Mouse (Mus musculus) adrenal gland, postnatal 4 days (tissue): ENCODE data around the gene Gm20683. TPM values are rescaled to one million over a fixed set of nuclear protein-coding genes. Genes with fewer than 3 reads are reported as not detected.
"Not testable (repeated sequence)": the region's sequence is repeated elsewhere in the genome, so short reads cannot be mapped to it uniquely, and the experiment has no call there.

Experiments used
- DNase-seq, 2 experiments: peaks; one replicate each; pipeline ENCODE4 v3.0.0; 2021 to 2022; ENCODE audit warnings: low spot score in 2 of 2, mixed read lengths in 2 of 2
- total RNA-seq, 2 experiments: library from RNA; stranded (reverse); gene quantifications; 2 replicates each; pipeline ENCODE4 v1.2.3; 2021

Gm20683 gene
- total RNA-seq, 2 experiments from 2014 or later: 13.2 to 15.5 TPM

DNA sequence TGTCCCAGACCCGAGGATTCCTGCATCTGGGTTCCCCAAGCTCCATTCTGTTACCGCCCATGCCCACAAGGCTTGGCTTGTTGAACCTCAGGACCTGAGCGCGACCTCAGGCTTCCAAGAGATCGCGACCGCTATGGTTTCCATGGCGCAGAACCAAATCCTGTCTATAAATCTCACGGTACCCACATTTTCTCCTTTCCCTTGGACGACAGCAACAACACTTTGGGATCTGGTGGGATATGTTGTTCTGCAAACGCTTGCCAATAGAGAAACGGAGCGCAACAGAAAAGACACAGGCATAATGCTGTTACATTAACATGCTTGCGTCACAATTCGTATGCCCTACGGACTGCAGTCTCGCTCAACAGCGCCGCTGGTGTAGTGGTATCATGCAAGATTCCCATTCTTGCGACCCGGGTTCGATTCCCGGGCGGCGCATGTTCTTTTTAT lies 33.2 kb upstream of the Gm20683 start, which contains the start of gene Mettl26:
Mettl26 (plus strand) TSS at position 354 of the 450 bp plus-strand sequence.
- DNase-seq: peak; percentile 70 to 84

GRCm38 (mm10) chr17:25874148-25874720 lies 32.7 kb upstream of the Gm20683 start:
- no peak for DNase-seq

DNA sequence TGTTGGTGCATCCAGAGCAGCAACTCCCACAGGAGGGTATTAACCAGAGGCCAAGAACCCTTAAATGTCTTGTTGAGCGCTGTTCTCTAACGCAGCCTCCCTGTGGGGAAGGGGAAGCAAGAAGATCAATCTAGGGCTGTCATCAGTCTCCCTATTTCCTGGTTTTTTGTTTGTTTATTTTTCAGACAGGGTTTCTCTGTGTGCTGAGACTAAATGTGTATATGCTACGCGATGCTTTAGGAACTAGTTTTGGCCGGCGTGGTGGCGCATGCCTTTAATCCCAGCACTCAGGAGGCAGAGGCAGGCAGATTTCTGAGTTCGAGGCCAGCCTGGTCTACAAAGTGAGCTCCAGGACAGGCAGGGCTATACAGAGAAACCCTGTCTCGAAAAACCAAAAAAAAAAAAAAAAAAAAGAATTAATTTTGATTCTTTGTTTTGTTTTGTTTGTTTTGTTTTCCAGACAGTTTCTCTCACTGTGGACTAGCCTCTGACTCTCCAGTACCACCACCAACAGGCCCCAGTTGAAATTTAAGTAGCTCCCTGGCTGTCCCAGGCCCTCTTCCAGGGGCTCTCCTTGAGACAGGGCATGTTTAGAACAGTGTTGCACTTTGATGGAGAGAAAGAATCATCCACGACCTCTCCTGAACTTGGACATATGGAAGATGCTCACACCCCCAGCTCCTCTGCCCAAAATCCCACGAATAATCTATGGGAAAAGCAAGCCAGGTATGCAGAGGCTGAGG lies 32.0 kb upstream of the Gm20683 start:
- DNase-seq: no peak

- DNase-seq: no peak
Observed at GRCm38 (mm10) chr17:25872676-25873075, 31.1 kb upstream of the Gm20683 start.

- DNase-seq: not testable (repeated sequence)
Observed at GRCm38 (mm10) chr17:25871566-25871965, 30.0 kb upstream of the Gm20683 start.

- no peak for DNase-seq
Observed at GRCm38 (mm10) chr17:25869954-25870353, 28.4 kb upstream of the Gm20683 start.

GRCm38 (mm10) chr17:25869498-25869897 lies 27.9 kb upstream of the Gm20683 start:
- no peak for DNase-seq

GRCm38 (mm10) chr17:25868601-25869191 lies 27.1 kb upstream of the Gm20683 start, which contains the start of gene Mcrip2:
Gene Mcrip2, minus strand, starts transcription at chr17:25868764.
- peak; percentile 54 to 75 for DNase-seq

DNA sequence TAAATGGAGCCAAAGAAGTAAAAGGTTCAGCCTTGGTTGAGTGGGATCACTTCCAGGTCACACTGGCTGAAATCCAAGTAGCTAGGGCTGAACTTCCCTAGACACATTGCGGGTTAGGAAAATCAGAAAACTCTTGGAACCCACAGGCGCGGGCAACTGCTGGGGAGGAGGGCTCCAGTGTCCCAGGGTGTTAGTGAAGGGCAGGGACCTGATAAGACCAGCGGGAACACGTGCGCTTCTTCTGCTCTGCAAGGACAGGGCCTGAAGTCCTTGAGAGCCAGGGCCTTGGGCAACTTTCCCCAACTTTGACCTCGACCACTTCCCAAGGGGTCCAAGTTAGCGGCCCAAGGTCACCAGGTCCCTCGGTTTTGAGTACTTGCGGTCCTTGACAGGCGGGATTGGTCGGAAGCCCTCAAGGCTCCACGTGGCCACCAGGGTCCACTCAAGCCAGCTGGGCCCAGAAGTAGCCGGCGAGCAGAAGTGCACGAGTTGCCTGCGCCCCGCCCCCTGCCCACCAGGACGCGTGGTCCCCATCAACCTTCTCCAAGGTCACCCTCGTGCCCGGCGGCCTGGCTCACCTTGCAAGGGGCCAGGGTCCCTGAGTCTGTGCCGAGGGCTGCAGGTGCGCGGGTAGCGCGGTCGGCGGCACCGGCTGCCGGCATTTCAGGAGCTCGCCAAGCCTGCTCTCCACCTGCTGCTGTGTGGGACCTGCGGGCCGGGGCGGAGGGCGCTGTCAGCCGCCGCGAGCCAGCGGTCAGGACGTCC lies 26.5 kb upstream of the Gm20683 start:
- DNase-seq: peak; percentile 42 to 65

DNA sequence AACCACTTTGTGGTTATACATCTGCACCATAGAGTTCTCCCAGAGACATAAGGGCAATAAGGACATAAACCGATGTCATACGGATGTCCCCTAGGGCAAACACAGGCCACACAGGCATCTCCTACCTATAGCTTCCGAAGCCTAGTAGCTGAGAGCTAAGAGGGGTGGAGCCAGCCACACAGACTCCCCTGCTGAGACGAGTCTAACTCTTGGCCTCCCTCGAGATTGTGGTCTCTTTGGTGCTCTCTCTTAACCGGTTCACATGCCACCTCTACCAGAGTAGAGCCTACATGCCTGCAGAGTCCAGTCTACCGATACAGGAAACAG lies 25.9 kb upstream of the Gm20683 start:
- DNase-seq: no peak

DNA sequence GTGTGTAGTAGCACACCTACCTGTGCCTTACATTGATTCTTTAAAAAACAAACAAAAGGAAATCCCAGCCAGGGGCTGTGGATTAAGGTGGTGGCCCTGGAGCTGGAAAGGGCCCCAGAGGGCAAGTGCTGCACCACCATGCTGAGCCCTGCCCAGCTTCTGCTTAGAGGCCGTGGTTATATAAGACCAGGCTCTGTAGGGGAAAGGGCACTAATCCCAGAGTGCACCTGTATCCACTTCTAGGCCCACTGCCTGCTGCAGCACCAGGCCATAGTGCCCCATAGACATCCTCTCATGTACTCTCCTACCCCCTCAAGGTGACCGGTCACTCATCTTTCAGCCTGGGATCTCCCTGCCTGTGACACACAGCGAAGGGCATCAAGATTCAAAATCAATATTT lies 24.6 kb upstream of the Gm20683 start:
- DNase-seq: no peak

GRCm38 (mm10) chr17:25865288-25865687 lies 23.7 kb upstream of the Gm20683 start:
- no peak for DNase-seq

GRCm38 (mm10) chr17:25864311-25864710 lies 22.7 kb upstream of the Gm20683 start:
- DNase-seq: no peak

- no peak for DNase-seq
Observed at GRCm38 (mm10) chr17:25863681-25864080, 22.1 kb upstream of the Gm20683 start.

GRCm38 (mm10) chr17:25861704-25862612 lies 20.4 kb upstream of the Gm20683 start:
- DNase-seq: no peak

GRCm38 (mm10) chr17:25860832-25861703 lies 19.5 kb upstream of the Gm20683 start, which contains the start of gene Wdr90:
Gene Wdr90, minus strand, starts transcription at chr17:25861501.
- peak; percentile 77 to 83 for DNase-seq

DNA sequence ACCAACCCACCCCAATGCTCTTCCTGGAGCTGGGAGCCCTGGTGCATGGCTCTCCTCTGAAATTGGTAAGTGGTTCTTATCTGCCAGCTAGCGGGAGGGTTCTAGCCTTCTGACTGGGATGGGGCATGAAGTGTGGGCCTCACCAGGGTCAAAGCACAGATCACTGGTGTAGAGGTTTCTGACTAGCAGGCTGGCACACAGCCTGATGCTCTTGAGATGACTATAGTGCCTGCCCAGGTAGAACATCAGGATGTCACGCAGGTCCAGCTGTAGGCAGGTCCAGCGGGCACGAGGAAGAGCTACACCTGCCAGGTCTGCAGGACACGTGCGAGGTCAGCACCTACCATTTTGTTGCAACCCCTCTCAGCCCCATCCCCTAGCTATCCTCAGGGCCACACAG lies 18.7 kb upstream of the Gm20683 start:
- no peak for DNase-seq

DNA sequence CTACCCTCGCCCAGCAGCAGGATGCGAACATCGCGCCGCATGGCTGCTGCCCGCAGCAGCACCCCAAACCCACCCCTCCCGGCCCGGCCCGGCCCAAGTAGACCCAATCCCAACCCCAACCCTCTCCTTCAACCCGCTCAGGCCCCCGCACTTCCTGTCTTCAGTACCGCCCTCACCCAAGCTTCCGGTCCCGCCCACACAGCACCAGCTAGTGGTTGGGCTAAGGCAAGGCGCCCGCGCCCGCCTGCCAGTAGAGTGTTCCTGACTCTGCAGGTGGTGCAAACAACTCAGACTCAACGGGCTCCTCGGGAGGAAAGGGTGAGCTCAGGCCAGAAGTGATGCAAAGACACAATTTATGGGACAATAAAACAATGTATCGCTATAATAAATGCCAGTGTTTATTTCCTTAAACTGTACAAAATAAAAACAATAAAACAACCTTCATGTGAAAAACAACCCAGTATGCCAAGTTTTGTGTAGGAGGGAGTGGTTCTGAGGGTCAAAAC lies 2.9 kb upstream of the Gm20683 start, which contains the start of gene Rhot2:
Rhot2 (minus strand) TSS at position 456 of the 506 bp plus-strand sequence.
- DNase-seq: peak; percentile 74 to 89
